22 mouse cellular contexts compared by ENCODE assay signal in the genomic region with DNA sequence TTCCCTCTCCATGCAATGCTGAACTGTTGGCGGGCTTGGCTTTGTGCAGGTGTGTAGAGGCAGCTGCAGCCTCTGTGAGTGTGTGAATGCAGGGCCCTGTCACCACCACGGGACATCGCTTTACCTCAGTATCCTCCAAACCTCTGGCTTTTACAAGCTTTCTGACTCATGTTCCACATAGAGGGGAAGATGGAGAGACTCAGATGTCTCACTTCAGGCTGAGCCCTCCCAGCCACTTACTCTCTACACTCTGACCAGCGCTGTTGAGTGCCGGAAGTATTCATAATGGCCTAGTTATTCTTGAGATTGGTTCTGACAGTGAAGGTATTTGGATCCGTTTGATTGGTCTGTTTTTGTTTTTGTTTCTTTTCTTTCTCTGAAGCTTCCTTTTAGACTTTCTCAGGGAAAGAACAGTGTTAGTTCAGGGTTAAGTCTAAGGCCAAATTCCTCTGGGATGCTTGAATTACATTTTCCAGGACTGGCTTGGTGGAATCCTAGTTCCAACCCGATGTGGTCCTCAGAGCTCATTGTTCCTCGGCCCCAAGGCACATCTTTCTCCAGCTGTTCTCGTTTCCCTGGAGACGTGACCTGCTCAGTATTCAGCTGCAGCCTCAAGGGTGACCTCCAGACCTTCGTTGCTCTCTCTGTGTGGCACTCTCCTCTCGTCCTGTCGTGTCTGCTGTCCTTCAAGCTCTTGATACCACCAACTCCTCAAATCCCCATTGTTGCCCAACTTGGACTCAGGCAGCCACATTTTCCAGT.
A peak's percentile ranks its signal among the peaks of the same experiment; 100 is the strongest.
DNase-seq lines count a peak whose midpoint lies in the region; ATAC-seq lines count a peak whose summit lies in the region.
"Had no signal": no experiment of that assay in that cellular context is flagged by ENCODE, and none has a peak within 500 bp of the region (broad histone marks: within the 10 kb centered on the region; RNA-seq: fewer than 3 reads in every experiment).

No protein-coding gene starts in this region.

- no peak overlapping the region for H3K27ac ChIP-seq in hindbrain, embryonic 11.5 days (ENCODE audit: low read depth, low read length)
- H3K27ac ChIP-seq in hindbrain, embryonic 14.5 days: no peak overlapping the region
- no peak overlapping the region for H3K27ac ChIP-seq in midbrain, embryonic 14.5 days (replicated peaks; ENCODE audit: low read depth, low read length)
- no peak overlapping the region for H3K27ac ChIP-seq in midbrain, embryonic 16.5 days (ENCODE audit: low read length)
- H3K27ac ChIP-seq in neural tube, embryonic 11.5 days (ENCODE audit: low read depth, low read length): no peak overlapping the region
- H3K27ac ChIP-seq: heart, embryonic 15.5 days; limb, embryonic 15.5 days; liver, embryonic 14.5 days had no signal

- peak; percentile 72 for DNase-seq in hindbrain, embryonic 11.5 days (ENCODE audit: low spot score)
- no peak for DNase-seq in hindbrain, embryonic 14.5 days (ENCODE audit: low spot score)
- peak; percentile 26 for DNase-seq in midbrain, embryonic 14.5 days
- DNase-seq in embryo, embryonic 10.5 days (ENCODE audit: low spot score): peak; percentile 83
- peak; percentile 56 for DNase-seq in neural tube, embryonic 11.5 days (ENCODE audit: low spot score)
- no peak for DNase-seq in right cerebral cortex, postnatal 10 days (ENCODE audit: low spot score in 2 of 2)
- DNase-seq in natural killer cell, adult 2 months (ENCODE audit: low spot score in 2 of 2): no peak
- DNase-seq: adrenal gland, adult 2 months; cerebellum, adult 11-12 months; cerebellum, postnatal 10 days; gastrocnemius, postnatal 36 days; heart, postnatal 36 days; kidney, adult 18-20 months; left cerebral cortex, postnatal 4 days; lung, embryonic 14.5 days; retina, postnatal 1 day; thymus, postnatal 4 days had no signal

- peak; percentile 61 for ATAC-seq in hindbrain, embryonic 11.5 days (ENCODE audit: low FRiP score)
- no peak for ATAC-seq in hindbrain, embryonic 14.5 days (ENCODE audit: low FRiP score)
- ATAC-seq in midbrain, embryonic 14.5 days (ENCODE audit: low FRiP score, low TSS enrichment): no peak
- no peak for ATAC-seq in midbrain, embryonic 16.5 days
- no peak; the same call in 1 of the 2 replicates for ATAC-seq in neural tube, embryonic 11.5 days (ENCODE audit: insufficient read depth, low FRiP score, low TSS enrichment)

- H3K9me3 ChIP-seq in hindbrain, embryonic 11.5 days (ENCODE audit: control insufficient read depth, low read length): no peaks in the 10 kb centered on the region
- H3K9me3 ChIP-seq in hindbrain, embryonic 14.5 days (ENCODE audit: control insufficient read depth, low read length): no peaks in the 10 kb centered on the region
- H3K9me3 ChIP-seq in midbrain, embryonic 14.5 days (ENCODE audit: control insufficient read depth, low read length): no peaks in the 10 kb centered on the region
- no peaks in the 10 kb centered on the region for H3K9me3 ChIP-seq in midbrain, embryonic 16.5 days (replicated peaks; ENCODE audit: control insufficient read depth, low read length, poor library complexity, severe bottlenecking)
- no peaks in the 10 kb centered on the region for H3K9me3 ChIP-seq in neural tube, embryonic 11.5 days (ENCODE audit: control insufficient read depth, low read length)
- H3K9me3 ChIP-seq: heart, embryonic 15.5 days; limb, embryonic 15.5 days had no signal

- WGBS in hindbrain, embryonic 11.5 days: 18% methylated on average over 13 of the region's 13 CpGs
- 12% methylated on average over 13 of the region's 13 CpGs for WGBS in hindbrain, embryonic 14.5 days
- 7% methylated on average over 13 of the region's 13 CpGs for WGBS in midbrain, embryonic 14.5 days
- WGBS in midbrain, embryonic 16.5 days: 13% methylated on average over 13 of the region's 13 CpGs
- WGBS in neural tube, embryonic 11.5 days: 33% methylated on average over 13 of the region's 13 CpGs

- no peak overlapping the region for H3K4me3 ChIP-seq in hindbrain, embryonic 11.5 days (ENCODE audit: low read depth, low read length)
- no peak overlapping the region for H3K4me3 ChIP-seq in hindbrain, embryonic 14.5 days (replicated peaks; ENCODE audit: low read length)
- H3K4me3 ChIP-seq in midbrain, embryonic 14.5 days (replicated peaks; ENCODE audit: low read depth, low read length): no peak overlapping the region
- no peak overlapping the region for H3K4me3 ChIP-seq in midbrain, embryonic 16.5 days (ENCODE audit: low read depth, low read length)
- no peak overlapping the region for H3K4me3 ChIP-seq in neural tube, embryonic 11.5 days (ENCODE audit: low read depth, low read length)
- H3K4me3 ChIP-seq: heart, embryonic 15.5 days; limb, embryonic 15.5 days; myocyte had no signal

- no peaks in the 10 kb centered on the region for H3K36me3 ChIP-seq in hindbrain, embryonic 11.5 days (ENCODE audit: control insufficient read depth, insufficient read depth, low read length)
- no peaks in the 10 kb centered on the region for H3K36me3 ChIP-seq in hindbrain, embryonic 14.5 days (replicated peaks; ENCODE audit: control insufficient read depth, insufficient read depth)
- H3K36me3 ChIP-seq in midbrain, embryonic 14.5 days (ENCODE audit: control insufficient read depth, insufficient read depth, low read length): no peaks in the 10 kb centered on the region
- H3K36me3 ChIP-seq in midbrain, embryonic 16.5 days (ENCODE audit: control insufficient read depth, insufficient read depth, low read length): no peaks in the 10 kb centered on the region
- H3K36me3 ChIP-seq in neural tube, embryonic 11.5 days (ENCODE audit: control insufficient read depth, insufficient read depth, low read length): no peaks in the 10 kb centered on the region
- H3K36me3 ChIP-seq: heart, embryonic 15.5 days; limb, embryonic 15.5 days had no signal

- H3K4me2 ChIP-seq in hindbrain, embryonic 11.5 days (replicated peaks; ENCODE audit: low read depth, low read length): 0 out of 2 replicates have a peak overlapping the region, but pooled peaks have one; percentile 0
- H3K4me2 ChIP-seq in hindbrain, embryonic 14.5 days (replicated peaks): no peak overlapping the region
- no peak overlapping the region for H3K4me2 ChIP-seq in midbrain, embryonic 14.5 days (ENCODE audit: low read length)
- H3K4me2 ChIP-seq in midbrain, embryonic 16.5 days (ENCODE audit: low read length): no peak overlapping the region
- no peak overlapping the region for H3K4me2 ChIP-seq in neural tube, embryonic 11.5 days (ENCODE audit: low read depth)
- H3K4me2 ChIP-seq: heart, embryonic 15.5 days; limb, embryonic 15.5 days; lung, embryonic 14.5 days had no signal

- no peaks in the 10 kb centered on the region for H3K27me3 ChIP-seq in hindbrain, embryonic 11.5 days (ENCODE audit: control insufficient read depth, insufficient read depth, low read length)
- no peaks in the 10 kb centered on the region for H3K27me3 ChIP-seq in hindbrain, embryonic 14.5 days (ENCODE audit: control insufficient read depth, insufficient read depth, low read length)
- H3K27me3 ChIP-seq in midbrain, embryonic 14.5 days (ENCODE audit: control insufficient read depth, insufficient read depth, low read length): no peaks in the 10 kb centered on the region
- H3K27me3 ChIP-seq in midbrain, embryonic 16.5 days (ENCODE audit: control insufficient read depth, insufficient read depth, low read depth, low read length): no peaks in the 10 kb centered on the region
- no peaks in the 10 kb centered on the region for H3K27me3 ChIP-seq in neural tube, embryonic 11.5 days (ENCODE audit: control insufficient read depth, insufficient read depth, low read length)
- H3K27me3 ChIP-seq: heart, embryonic 15.5 days; limb, embryonic 15.5 days had no signal

- H3K9ac ChIP-seq in hindbrain, embryonic 11.5 days (ENCODE audit: low read depth, low read length): no peak overlapping the region
- H3K9ac ChIP-seq in hindbrain, embryonic 14.5 days: no peak overlapping the region
- no peak overlapping the region for H3K9ac ChIP-seq in midbrain, embryonic 14.5 days (replicated peaks; ENCODE audit: low read length)
- no peak overlapping the region for H3K9ac ChIP-seq in midbrain, embryonic 16.5 days (ENCODE audit: low read depth, low read length)
- H3K9ac ChIP-seq in neural tube, embryonic 11.5 days (ENCODE audit: low read length): no peak overlapping the region
- H3K9ac ChIP-seq: heart, embryonic 15.5 days; limb, embryonic 15.5 days; liver, embryonic 14.5 days; lung, embryonic 14.5 days had no signal

- H3K4me1 ChIP-seq in hindbrain, embryonic 11.5 days (replicated peaks; ENCODE audit: control insufficient read depth, insufficient read depth, low read length): peaks cover 6% of the 10 kb centered on the region
- H3K4me1 ChIP-seq in hindbrain, embryonic 14.5 days (replicated peaks; ENCODE audit: control insufficient read depth, insufficient read depth, low read length): no peaks in the 10 kb centered on the region
- H3K4me1 ChIP-seq in midbrain, embryonic 14.5 days (ENCODE audit: control insufficient read depth, insufficient read depth, low read length): peaks cover 4% of the 10 kb centered on the region; the same call in 1 of the 2 replicates
- peaks cover 2% of the 10 kb centered on the region; the same call in 1 of the 2 replicates for H3K4me1 ChIP-seq in midbrain, embryonic 16.5 days (ENCODE audit: control insufficient read depth, insufficient read depth, low read length)
- peaks cover 3% of the 10 kb centered on the region; the same call in 1 of the 2 replicates for H3K4me1 ChIP-seq in neural tube, embryonic 11.5 days (ENCODE audit: control insufficient read depth, insufficient read depth, low read length)

Comparison
In these comparisons a context has a peak if more than half of its experiments do, and no peak if none do; other contexts are left out.
1. DNase-seq: peak in hindbrain, embryonic 11.5 days (single experiment), midbrain, embryonic 14.5 days (single experiment), embryo, embryonic 10.5 days (single experiment) and neural tube, embryonic 11.5 days (single experiment); none in hindbrain, embryonic 14.5 days (single experiment), right cerebral cortex, postnatal 10 days (0 of 2) and natural killer cell, adult 2 months (0 of 2).